Mouse (Mus musculus): ENCODE results near the gene Tmem210. TPM values are rescaled to one million over a fixed set of nuclear protein-coding genes. Genes with fewer than 3 reads are reported as not detected.

Gene Tmem210
- 0.56 TPM in 1 of 2 replicates, not detected in the other for polyA plus RNA-seq (2021; fragmentation: Nextera tagmentation)
- long read RNA-seq, experiment 1 = 0 reads
- long read RNA-seq, experiment 2 = 0 reads

DNA sequence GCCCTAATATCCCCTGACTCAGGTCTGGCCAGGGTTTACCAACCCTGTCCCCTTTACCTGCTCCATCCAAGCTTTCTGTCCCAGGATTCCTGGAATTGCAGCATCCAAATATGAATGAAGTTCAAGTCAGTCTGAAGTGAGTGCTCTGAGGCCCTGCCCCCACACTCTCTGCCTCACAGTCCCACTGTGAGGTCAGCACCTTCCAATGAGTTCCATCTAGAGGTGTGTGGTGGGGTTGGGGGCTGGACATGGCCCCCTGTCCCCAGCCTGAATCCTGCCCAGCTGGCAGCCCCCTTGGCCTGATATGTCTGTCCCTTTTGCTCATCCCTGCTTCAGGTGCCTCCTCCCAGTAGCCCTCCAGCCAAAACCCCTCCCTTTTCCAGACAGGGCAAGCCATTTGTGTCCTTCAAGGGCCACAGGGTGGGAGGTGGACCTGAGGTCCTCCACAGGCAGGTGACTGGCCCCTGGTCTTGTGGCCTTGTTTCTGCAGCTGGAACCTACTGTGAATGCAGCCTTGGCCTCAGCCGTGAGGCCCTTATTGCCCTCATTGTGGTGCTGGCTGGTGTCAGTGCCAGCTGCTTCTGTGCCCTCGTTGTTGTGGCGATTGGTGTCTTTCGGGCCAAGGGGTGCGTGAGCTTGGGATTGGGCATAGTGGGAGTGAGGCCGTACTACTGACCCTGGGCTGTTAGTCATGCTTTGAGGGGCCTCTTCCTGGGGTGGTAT is at the start of gene Tmem210:
Gene Tmem210 (plus strand): TSS at position 219 of the 723 bp plus-strand sequence.

DNA sequence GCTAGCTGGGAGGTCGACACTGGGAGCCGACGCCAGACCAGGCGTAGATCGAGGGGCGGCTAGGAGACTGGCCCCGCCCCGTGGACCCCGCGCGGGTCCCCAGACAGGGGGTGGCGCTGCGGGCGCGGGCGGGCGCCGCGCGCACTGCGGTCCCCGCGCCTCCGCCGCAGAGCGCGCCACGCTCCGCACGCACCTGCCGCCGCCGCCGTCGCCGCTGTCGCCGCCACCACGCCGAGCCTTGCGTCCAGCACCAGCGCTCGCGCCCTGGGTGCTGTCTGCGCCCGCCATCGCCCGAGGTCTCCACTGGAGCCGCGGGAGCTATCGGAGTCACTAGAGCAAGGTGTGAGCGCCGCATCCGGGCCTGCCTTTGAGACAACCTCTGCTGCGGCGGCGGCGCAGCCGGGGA is 45.8 kb upstream of the Tmem210 start, which contains the start of the genes Rnf208 and Cysrt1:
Gene Rnf208 (plus strand): TSS at position 155 of the 406 bp plus-strand sequence.
Gene Cysrt1 (minus strand): TSS at position 352 of the 406 bp plus-strand sequence.

DNA sequence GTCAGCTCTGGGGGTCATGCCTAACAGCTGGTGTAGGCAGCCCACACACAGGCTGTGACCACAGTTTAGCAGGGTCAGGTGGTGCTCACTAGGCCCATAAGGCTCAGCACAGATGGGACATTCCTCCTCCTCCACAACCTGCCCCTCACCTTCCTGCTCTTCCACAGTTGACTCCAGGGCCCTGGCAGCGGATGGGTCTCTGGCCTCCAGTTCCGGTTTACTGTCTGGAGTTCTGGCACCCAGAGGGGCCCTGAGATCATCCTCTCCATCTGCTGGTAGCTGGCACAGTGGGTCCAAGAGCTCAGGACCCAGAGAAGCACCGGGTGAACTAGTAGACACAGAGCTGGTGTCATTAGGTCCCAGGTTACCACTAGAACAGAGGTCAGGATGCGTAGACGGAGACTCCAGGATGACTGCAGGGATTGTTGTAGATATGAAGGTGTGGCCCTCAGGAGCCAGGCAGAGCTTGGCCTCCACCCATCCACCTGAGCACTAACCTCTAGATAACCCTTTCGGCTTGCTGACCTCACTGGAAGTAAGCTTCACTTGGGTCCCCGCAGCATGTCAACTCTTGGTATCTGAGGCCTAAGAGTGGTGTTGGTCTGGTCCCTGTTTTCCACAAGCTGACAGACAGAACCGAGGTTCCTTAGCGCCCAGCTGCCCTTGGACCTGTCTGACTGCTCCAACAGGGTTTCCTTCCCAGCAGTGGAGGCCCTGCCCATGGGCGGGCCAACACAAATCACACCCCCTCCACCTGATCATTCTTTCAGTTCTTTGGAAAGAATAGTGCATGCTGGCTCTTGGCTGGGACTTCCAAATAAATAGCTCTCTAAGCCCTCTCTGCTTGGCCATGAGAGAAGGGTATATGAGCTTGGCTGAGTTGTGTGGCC is 41.5 kb upstream of the Tmem210 start, which contains the start of gene AL732309.1:
Gene AL732309.1 (minus strand): TSS at position 681 of the 890 bp plus-strand sequence.

DNA sequence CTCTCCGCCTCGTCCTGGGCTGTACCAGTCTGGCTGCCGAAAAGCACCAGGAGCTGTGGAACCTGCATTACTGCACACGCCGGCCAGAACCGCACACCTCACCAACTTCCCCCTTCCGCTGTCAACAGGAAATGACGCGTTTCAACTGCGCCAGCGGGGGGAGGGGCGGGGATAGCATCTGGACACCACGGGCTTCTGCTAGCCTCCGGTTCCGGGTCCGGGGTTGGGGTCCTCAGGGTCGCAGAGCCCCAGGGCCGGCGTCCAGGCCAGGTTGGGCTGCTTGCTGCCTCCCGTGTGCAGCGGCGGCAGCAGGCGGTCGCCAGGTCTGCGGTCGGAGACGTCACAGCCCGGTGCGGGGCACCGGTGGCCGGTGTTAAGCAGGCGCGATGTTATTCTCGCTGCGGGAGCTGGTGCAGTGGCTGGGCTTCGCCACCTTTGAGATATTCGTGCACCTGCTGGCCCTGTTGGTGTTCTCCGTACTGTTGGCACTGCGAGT is 32.6 kb upstream of the Tmem210 start, which contains the start of gene Tmem203:
Gene Tmem203 (plus strand): TSS at position 156 of the 496 bp plus-strand sequence.

DNA sequence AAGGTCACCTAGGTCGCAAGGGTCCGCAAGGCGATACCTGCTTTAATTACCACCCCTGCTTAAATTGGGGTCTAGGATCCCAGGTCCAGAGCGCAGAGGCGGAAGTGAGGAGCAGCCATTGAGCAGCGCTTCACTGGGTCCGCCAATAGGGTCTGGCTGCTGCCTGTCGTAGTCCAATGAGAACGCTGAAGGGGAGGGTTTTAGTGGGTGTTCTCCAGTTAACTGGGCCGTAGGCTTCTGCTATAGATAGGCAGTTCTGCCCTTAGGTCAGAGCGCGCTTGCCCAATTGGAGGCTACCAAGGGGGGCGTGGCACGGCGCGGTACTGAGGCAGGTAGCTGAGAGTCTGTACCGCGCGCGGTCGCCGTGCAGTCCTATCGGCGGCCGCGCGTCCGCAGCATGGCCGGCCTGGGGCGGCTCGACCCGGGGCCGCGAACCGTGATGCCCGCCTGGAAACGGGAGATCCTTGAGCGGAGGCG is 25.6 kb upstream of the Tmem210 start, which contains the start of gene Tprn:
Gene Tprn (plus strand): TSS at position 328 of the 477 bp plus-strand sequence.

DNA sequence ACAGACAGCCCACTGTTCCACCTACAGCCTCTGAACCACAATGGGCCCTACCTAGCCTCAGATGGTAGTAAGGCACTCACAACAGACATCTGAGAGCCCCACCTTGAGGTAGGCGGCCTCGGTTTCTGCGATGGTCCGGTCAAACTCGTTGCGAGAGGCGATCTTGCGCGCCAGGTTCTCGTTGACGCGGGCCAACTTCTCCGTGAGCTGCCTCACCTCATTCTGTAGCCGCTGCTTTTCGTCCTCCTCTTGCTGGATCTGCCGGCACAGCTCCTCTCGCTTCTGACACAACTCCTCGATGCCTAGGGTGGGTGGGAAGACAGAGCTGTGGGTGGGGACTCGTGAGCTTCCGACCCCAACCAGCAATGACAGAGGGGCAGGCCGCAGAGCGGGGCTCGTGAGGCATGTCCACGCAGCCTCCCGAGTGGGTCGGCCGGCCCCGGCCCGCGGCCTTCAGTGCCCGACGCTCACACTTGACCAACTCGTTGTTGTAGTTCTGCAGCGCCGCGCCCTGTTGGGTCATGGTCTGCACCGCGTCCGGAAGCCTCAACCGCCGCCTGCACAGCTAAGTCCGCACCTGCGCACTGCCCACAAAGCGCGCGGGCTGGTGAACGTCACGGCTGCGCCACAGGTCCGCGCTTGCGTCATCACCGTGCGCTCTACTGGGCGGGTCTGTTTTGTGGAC is 16.0 kb upstream of the Tmem210 start, which contains the start of the genes Ssna1 and Anapc2:
Gene Ssna1 (minus strand): TSS at position 612 of the 685 bp plus-strand sequence.
Gene Anapc2 (plus strand): TSS at position 652 of the 685 bp plus-strand sequence.

DNA sequence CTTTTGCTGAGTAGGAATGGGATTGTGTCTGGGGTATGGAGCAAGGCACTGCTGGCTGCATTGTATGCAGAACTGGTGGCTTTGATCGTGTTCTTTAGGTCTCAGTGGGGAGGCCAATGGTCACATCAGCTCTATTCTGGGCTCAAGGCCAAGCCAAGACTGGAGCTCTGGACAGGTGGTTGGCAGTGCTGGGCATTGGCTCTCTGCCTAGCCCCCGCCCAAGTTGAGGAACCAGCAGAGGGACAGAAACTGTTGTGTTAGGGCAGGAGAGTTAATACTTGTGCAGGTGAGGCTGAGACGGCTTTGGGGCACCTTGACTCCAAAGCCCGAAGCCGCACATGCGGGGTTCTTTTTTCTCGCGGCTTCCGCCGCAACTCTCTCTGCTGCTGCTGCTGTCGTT is 1.7 kb downstream of the Tmem210 start, which contains the start of gene Lrrc26:
Gene Lrrc26 (plus strand): TSS at position 265 of the 400 bp plus-strand sequence.

DNA sequence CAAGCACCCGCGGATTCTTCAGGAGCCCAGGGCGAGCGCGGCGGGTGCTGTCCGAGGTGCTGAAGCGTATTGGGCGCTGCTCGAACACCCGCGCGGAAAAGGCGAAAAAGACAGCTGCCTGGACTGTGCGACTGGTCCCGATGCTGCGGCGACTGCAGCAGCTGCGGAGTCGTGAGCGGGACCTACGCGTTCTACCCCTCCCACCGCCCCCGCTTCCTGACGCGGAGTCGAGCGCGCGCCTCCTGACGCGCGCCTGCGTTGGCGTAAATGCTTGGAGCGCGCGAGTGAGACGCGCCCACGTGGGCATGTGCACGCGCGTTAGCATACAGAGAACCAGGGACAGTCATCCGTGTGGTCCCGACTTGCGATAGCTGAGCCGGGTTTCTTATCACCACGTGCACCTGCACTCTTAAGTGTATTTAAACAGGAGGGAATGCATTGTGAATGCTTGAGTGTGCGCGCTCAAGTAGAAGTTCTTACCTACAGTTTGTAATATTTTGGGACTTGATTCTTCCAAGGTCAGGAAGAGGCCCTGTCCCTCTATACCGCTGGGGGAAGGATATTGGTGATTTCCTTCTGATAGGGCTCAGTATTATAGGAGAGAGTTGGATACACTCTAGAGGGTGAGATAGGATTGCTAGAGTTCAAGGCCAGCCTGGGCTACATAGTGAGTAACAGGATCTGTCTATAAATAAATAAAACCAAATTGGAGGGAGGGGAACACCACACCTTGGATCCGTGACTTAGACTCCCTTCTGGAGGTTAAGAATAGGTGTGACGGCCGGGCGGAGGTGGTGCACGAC is 31.2 kb downstream of the Tmem210 start, which contains the start of gene Grin1:
Gene Grin1 (minus strand): TSS at position 217 of the 803 bp plus-strand sequence.

DNA sequence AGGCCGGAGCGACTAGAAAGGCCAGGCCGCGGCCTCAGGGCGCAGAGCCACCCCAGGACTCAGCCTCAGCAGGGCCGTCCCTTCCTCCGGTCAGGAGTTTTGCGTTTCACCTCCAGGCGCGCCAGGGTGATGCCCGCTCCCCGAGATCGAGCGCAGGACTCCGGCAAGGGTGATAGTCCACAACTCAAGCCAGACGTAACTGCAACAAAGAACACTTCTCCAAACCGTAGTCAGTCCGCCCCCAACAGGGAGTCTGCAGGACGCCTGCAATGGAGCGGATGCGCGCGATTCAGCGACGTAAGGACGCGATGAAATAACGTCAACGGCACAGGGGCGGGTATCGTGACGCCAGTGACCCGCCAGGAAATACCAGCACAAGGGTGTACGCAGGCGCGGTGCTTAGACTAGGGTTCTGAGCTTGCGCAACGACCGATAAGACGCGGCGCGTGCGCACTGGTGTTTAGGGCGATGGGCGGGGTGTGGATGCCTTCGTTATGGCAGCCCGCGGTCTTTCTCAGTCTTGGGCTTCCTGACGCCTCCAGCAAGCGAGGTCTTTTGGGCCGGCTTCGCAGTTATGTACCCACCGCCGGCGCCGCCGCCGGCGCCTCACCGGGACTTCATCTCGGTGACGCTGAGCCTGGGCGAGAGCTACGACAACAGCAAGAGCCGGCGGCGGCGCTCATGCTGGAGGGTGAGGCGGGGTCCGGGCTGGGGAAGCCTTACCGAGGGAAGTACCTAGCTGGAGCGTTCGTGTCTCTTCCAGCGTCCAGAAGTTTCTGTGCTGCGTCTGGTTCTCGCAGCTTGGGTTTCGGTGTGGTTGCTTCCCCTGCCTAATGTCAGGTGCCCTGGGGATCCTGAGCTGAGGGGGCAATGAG is 44.6 kb downstream of the Tmem210 start, which contains the start of gene Man1b1:
Gene Man1b1 (plus strand): TSS at position 53 of the 875 bp plus-strand sequence.

Other genes starting within 250 kb of the Tmem210 start
- gene Nsmf, start 233.8 kb upstream of the Tmem210 start, polyA plus RNA-seq (2021; fragmentation: Nextera tagmentation) = 342 and 371 TPM in 2 replicates
- not detected in 2 replicates for gene Entpd8, start 207.8 kb upstream of the Tmem210 start, polyA plus RNA-seq (2021; fragmentation: Nextera tagmentation)
- not detected in 2 replicates for gene Noxa1, start 193.0 kb upstream of the Tmem210 start, polyA plus RNA-seq (2021; fragmentation: Nextera tagmentation)
- 1.1 and 20.3 TPM in 2 replicates for gene Nrarp, start 107.4 kb upstream of the Tmem210 start, polyA plus RNA-seq (2021; fragmentation: Nextera tagmentation)
- 1.7 and 2.3 TPM in 2 replicates for gene Tor4a, start 91.3 kb upstream of the Tmem210 start, polyA plus RNA-seq (2021; fragmentation: Nextera tagmentation)
- 35.3 and 40.2 TPM in 2 replicates for gene Nelfb, start 76.7 kb upstream of the Tmem210 start, polyA plus RNA-seq (2021; fragmentation: Nextera tagmentation)
- not detected in 2 replicates for gene Stpg3, start 73.5 kb upstream of the Tmem210 start, polyA plus RNA-seq (2021; fragmentation: Nextera tagmentation)
- 11.9 and 28.8 TPM in 2 replicates for gene Fam166a, start 69.4 kb upstream of the Tmem210 start, polyA plus RNA-seq (2021; fragmentation: Nextera tagmentation)
- gene Tubb4b, start 63.4 kb upstream of the Tmem210 start, polyA plus RNA-seq (2021; fragmentation: Nextera tagmentation) = 509 and 600 TPM in 2 replicates
- 0.60 and 0.72 TPM in 2 replicates for gene Slc34a3, start 53.8 kb upstream of the Tmem210 start, polyA plus RNA-seq (2021; fragmentation: Nextera tagmentation)
- gene Rnf224, start 51.4 kb upstream of the Tmem210 start, polyA plus RNA-seq (2021; fragmentation: Nextera tagmentation) = not detected in 2 replicates
- gene Rnf208, start 45.9 kb upstream of the Tmem210 start, polyA plus RNA-seq (2021; fragmentation: Nextera tagmentation) = 55.7 and 180 TPM in 2 replicates
- gene Cysrt1, start 45.7 kb upstream of the Tmem210 start, polyA plus RNA-seq (2021; fragmentation: Nextera tagmentation) = 0.25 TPM in 1 of 2 replicates, not detected in the other
- gene AL732309.1, start 41.3 kb upstream of the Tmem210 start, polyA plus RNA-seq (2021; fragmentation: Nextera tagmentation) = 1.1 and 1.6 TPM in 2 replicates
- gene Tmem203, start 32.7 kb upstream of the Tmem210 start, polyA plus RNA-seq (2021; fragmentation: Nextera tagmentation) = 34.3 and 36.9 TPM in 2 replicates
- gene Tprn, start 25.5 kb upstream of the Tmem210 start, polyA plus RNA-seq (2021; fragmentation: Nextera tagmentation) = 9.4 and 13.1 TPM in 2 replicates
- gene Ssna1, start 15.7 kb upstream of the Tmem210 start, polyA plus RNA-seq (2021; fragmentation: Nextera tagmentation) = 77.5 and 87.9 TPM in 2 replicates
- 33.8 and 42.6 TPM in 2 replicates for gene Anapc2, start 15.7 kb upstream of the Tmem210 start, polyA plus RNA-seq (2021; fragmentation: Nextera tagmentation)
- gene Lrrc26, start 1.8 kb downstream of the Tmem210 start, polyA plus RNA-seq (2021; fragmentation: Nextera tagmentation) = 0.21 TPM in 1 of 2 replicates, not detected in the other
- gene Grin1, start 31.0 kb downstream of the Tmem210 start, polyA plus RNA-seq (2021; fragmentation: Nextera tagmentation) = 87.7 and 146 TPM in 2 replicates
- gene Man1b1, start 44.2 kb downstream of the Tmem210 start, polyA plus RNA-seq (2021; fragmentation: Nextera tagmentation) = 17.0 and 18.5 TPM in 2 replicates
- gene Dpp7, start 68.2 kb downstream of the Tmem210 start, polyA plus RNA-seq (2021; fragmentation: Nextera tagmentation) = 17.8 and 22.5 TPM in 2 replicates
- 20.6 and 34.9 TPM in 2 replicates for gene Uap1l1, start 77.5 kb downstream of the Tmem210 start, polyA plus RNA-seq (2021; fragmentation: Nextera tagmentation)
- 1.2 and 1.7 TPM in 2 replicates for gene Sapcd2, start 84.2 kb downstream of the Tmem210 start, polyA plus RNA-seq (2021; fragmentation: Nextera tagmentation)
- 21.4 and 31.9 TPM in 2 replicates for gene Entpd2, start 107.7 kb downstream of the Tmem210 start, polyA plus RNA-seq (2021; fragmentation: Nextera tagmentation)
- 232 and 408 TPM in 2 replicates for gene Npdc1, start 111.2 kb downstream of the Tmem210 start, polyA plus RNA-seq (2021; fragmentation: Nextera tagmentation)
- gene Fut7, start 135.1 kb downstream of the Tmem210 start, polyA plus RNA-seq (2021; fragmentation: Nextera tagmentation) = not detected in 2 replicates
- gene Abca2, start 140.6 kb downstream of the Tmem210 start, polyA plus RNA-seq (2021; fragmentation: Nextera tagmentation) = 21.7 and 39.7 TPM in 2 replicates
- 0.68 and 1.1 TPM in 2 replicates for gene Clic3, start 168.7 kb downstream of the Tmem210 start, polyA plus RNA-seq (2021; fragmentation: Nextera tagmentation)
- 121 and 132 TPM in 2 replicates for gene Paxx, start 172.9 kb downstream of the Tmem210 start, polyA plus RNA-seq (2021; fragmentation: Nextera tagmentation)
- 6,798 and 9,400 TPM in 2 replicates for gene Ptgds, start 181.9 kb downstream of the Tmem210 start, polyA plus RNA-seq (2021; fragmentation: Nextera tagmentation)
- not detected in 2 replicates for gene Lcn12, start 205.8 kb downstream of the Tmem210 start, polyA plus RNA-seq (2021; fragmentation: Nextera tagmentation)
- 103 and 115 TPM in 2 replicates for gene Fbxw5, start 212.6 kb downstream of the Tmem210 start, polyA plus RNA-seq (2021; fragmentation: Nextera tagmentation)
- 1.4 and 1.7 TPM in 2 replicates for gene C8g, start 213.6 kb downstream of the Tmem210 start, polyA plus RNA-seq (2021; fragmentation: Nextera tagmentation)

Data from left cerebral cortex, adult 6 months (tissue).